Mouse (Mus musculus) kidney, postnatal 0 days (tissue): Measurements from ENCODE around the gene Rbms1. TPM values are rescaled to one million over a fixed set of nuclear protein-coding genes. Genes with fewer than 3 reads are reported as not detected.

ENCODE experiments used
- ATAC-seq: fragments of 200-750 bp; cut with Nextera tagmentation; replicated peaks from 2 replicates; pipeline ENCODE4 v1.8.0; 2017; ENCODE audit warnings: low read depth, moderate number of reproducible peaks, moderate TSS enrichment, moderate library complexity; ENCODE audit not compliant: low FRiP score
- DNase-seq: peaks from one replicate; pipeline ENCODE4 v3.0.0-alpha.2; 2016; ENCODE audit warnings: low spot score
- H3K27ac ChIP-seq: fragments of 300-500 bp; sonication (generic); 2 replicates; pipeline ENCODE4 v1.5.1; 2014; ENCODE audit warnings: mild to moderate bottlenecking
- H3K27me3 ChIP-seq: fragments of 300-500 bp; sonication (generic); 2 replicates; pipeline ENCODE4 v1.6.1; 2014; ENCODE audit warnings: low read length, mixed read lengths; ENCODE audit not compliant: insufficient read depth
- H3K36me3 ChIP-seq: fragments of 300-500 bp; sonication (generic); 2 replicates; pipeline ENCODE4 v1.6.1; 2014; ENCODE audit warnings: low read length, mixed read lengths; ENCODE audit not compliant: insufficient read depth
- H3K4me1 ChIP-seq: fragments of 300-500 bp; sonication (generic); replicated peaks from 2 replicates; pipeline ENCODE4 v1.6.1; 2014; ENCODE audit warnings: antibody characterized with exemption, low read length, mixed read lengths; ENCODE audit not compliant: insufficient read depth
- H3K4me2 ChIP-seq: fragments of 300-500 bp; sonication (generic); 2 replicates; pipeline ENCODE4 v1.6.1; 2014; ENCODE audit warnings: mild to moderate bottlenecking, low read length, moderate library complexity, mixed read lengths
- H3K4me3 ChIP-seq: fragments of 300-500 bp; sonication (generic); replicated peaks from 2 replicates; pipeline ENCODE4 v1.5.1; 2014; ENCODE audit warnings: low read depth, low read length
- H3K9ac ChIP-seq: fragments of 300-500 bp; sonication (generic); 2 replicates; pipeline ENCODE4 v1.6.1; 2014; ENCODE audit warnings: low read depth, low read length
- H3K9me3 ChIP-seq: fragments of 300-500 bp; sonication (generic); replicated peaks from 2 replicates; pipeline ENCODE4 v1.6.1; 2016; ENCODE audit warnings: low read length, inconsistent platforms, mixed read lengths
- CTCF ChIP-seq: IDR thresholded peaks from 2 replicates; pipeline ENCODE4 v1.5.1; 2016; ENCODE audit warnings: antibody characterized with exemption, low read depth, mild to moderate bottlenecking, moderate library complexity
- WGBS: fragments of 180-500 bp; shearing (Covaris S2); extraction: QIAGEN DNeasy Blood & Tissue Kit; methylation state at CpG from one replicate; pipeline ENCODE4 v1.1.7; 2014; 5-methylcytosine and 5-hydroxymethylcytosine counted together
- polyA plus RNA-seq: library from polyadenylated mRNA; unstranded; fragments of >200 nt; fragmentation: Nextera tagmentation; extraction: Ambion mirVana; gene quantifications from 2 replicates; pipeline ENCODE4 v1.2.1, GENCODE M21; 2015

Gene Rbms1
- 90.4 and 92.5 TPM in 2 replicates for polyA plus RNA-seq

DNA sequence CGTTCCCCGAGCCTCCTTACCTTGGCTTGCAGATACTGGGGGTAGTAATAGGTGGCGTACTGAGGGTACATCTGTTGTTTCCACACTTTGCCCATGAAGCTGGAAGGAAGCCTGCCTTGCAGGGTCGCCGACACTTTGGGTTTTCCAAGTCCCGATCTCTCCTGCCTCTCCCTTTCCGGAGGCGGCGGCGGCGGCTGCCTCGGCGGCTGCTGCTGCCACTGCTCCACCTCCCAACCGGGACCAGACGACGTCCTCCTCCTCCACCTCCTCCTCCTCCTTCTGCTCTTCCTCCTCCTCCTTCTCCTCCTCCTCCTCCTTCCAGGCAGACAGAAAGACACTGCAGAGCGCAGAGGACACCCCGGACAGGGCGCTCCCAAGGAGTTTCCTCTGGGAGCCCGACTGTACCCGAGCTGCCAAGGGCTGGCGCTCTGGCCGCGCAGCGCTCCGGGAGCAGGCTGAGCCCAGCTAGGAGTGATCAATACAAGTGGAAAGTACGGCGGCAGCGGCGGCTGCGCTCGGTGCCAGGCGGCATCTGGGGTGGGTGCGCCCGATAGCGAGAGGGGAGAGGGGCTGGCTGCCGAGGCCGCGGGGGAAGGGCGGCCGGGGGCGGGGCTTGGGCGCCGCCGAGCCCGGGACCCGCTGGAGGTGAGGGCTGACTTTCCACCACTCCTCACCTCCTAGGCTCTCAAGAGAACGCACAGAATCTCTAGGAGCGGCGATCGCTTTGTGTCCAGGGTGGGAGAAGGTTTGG is at the start of gene Rbms1:
Gene Rbms1 (minus strand): TSS at position 522 of the 751 bp plus-strand sequence.
- peak within 1 kb of the TSS; percentile 89 for H3K9ac ChIP-seq
- peak; percentile 81 for DNase-seq
- TF ChIP-seq CTCF = no peak
- peak within 1 kb of the TSS; percentile 98 for H3K27ac ChIP-seq
- WGBS = under 1% methylated on average over 49 of the region's 51 CpGs
- no peaks in the 10 kb centered on the region for H3K9me3 ChIP-seq
- peaks cover 10% of the 10 kb centered on the region; the same call in 1 of the 2 replicates for H3K4me1 ChIP-seq
- no peaks in the 10 kb centered on the region for H3K27me3 ChIP-seq
- H3K4me2 ChIP-seq = peak within 1 kb of the TSS; percentile 66
- H3K36me3 ChIP-seq = no peaks in the 10 kb centered on the region
- peak within 1 kb of the TSS; percentile 84 for H3K4me3 ChIP-seq
- ATAC-seq = peak; percentile 72

DNA sequence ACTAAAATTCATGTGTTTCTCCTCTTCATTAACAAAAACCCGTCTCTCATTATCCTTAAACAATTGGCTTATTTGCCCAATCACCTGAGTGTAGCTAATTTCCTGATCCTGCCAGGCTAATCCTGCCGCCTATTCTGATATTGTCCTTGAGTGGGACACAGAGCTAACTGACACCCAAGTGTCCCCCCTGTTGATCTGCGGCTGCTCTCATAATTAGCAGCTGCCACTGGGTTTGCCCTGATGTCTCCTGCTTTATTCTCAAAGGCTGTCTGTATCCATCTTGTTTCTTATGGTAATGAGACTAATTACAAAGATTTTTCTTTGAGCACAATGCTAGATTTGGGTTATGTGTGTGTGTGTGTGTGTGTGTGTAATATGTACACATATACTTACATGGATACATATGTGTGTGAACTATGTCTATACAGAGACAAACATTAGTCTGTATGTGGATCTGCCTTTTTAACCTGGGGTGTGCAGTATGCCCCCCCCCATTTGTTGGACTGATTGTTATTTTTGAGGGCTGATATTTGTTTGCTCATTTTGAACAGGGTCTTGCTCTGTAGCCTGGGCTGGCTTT is 49.3 kb upstream of the Rbms1 start:
- H3K27ac ChIP-seq = no peak overlapping the region
- no peaks in the 10 kb centered on the region for H3K27me3 ChIP-seq
- H3K4me3 ChIP-seq = no peak overlapping the region
- ATAC-seq (no peak), DNase-seq (no peak)
- H3K9me3 ChIP-seq = no peaks in the 10 kb centered on the region
- no peak overlapping the region for H3K4me2 ChIP-seq
- no peaks in the 10 kb centered on the region for H3K36me3 ChIP-seq
- no peak overlapping the region for H3K9ac ChIP-seq
- no peaks in the 10 kb centered on the region for H3K4me1 ChIP-seq
- 84% methylated on average over 3 of the region's 3 CpGs for WGBS
- TF ChIP-seq CTCF = no peak

DNA sequence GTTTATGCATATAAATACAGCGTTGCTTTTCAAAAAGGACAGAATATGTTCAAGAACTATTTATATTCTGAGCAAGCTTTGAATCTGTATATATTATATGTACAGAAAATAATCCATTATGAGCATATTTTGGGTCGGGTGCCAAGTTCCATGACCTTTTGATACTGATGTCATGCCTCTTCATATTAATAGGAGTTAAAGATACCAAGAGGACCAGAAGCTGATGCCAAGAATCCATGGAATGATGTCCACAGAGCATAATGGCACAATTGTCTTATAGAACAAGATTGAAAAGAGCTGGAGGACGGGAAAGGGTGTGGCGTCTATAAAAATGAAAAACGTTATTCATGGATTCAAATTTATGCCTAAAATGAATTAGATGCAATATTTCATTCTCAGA is 23.3 kb upstream of the Rbms1 start:
- WGBS = 72% methylated on average over 5 of the region's 5 CpGs
- no peak for DNase-seq
- no peak overlapping the region for H3K27ac ChIP-seq
- no peaks in the 10 kb centered on the region for H3K4me1 ChIP-seq
- no peak for ATAC-seq
- no peak overlapping the region for H3K4me3 ChIP-seq
- no peak overlapping the region for H3K4me2 ChIP-seq
- no peak overlapping the region for H3K9ac ChIP-seq
- TF ChIP-seq CTCF = no peak
- H3K36me3 ChIP-seq = no peaks in the 10 kb centered on the region
- no peaks in the 10 kb centered on the region for H3K9me3 ChIP-seq
- H3K27me3 ChIP-seq = no peaks in the 10 kb centered on the region

DNA sequence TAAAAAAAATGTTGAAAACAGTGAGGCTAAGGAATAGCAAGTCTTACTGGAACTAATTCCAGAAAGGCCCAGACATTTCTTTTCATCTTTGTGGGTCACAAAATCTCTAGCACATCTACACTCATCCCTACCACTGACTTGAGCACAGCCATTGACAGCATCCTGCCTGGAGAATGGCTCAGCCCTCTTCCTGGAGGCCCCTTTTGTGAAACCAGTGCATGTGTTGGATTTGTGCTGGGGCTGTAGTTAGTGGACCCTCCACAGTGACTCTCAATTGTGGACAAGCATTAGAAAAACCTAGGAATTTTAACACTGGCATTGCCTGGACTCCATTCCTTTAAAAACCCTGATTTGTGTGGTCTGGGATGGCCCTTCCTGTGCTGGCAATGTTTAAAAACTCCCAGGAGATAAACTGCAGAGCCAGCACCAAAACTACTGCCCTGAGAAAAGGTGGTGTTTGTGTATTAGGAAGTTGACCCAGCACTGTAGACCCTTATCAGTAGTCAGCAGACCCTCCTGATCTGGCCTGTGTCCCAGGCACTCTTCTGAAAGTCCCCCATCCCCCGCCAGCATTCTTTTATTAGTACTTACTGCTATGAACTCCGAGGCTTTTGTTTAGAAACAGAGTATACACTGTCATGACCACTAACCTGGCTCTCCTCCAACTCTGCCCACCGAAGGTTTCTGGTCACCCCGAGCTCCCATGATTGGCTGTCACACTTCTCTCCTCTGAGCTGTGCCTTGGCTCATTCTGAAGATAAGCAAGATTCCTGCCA is 15.7 kb upstream of the Rbms1 start:
- H3K9ac ChIP-seq = no peak overlapping the region
- H3K4me1 ChIP-seq = no peaks in the 10 kb centered on the region
- H3K27ac ChIP-seq = no peak overlapping the region
- H3K4me2 ChIP-seq = no peak overlapping the region
- DNase-seq (peak; percentile 63), ATAC-seq (no peak)
- H3K4me3 ChIP-seq = no peak overlapping the region
- TF ChIP-seq CTCF = no peak
- no peaks in the 10 kb centered on the region for H3K27me3 ChIP-seq
- no peaks in the 10 kb centered on the region for H3K9me3 ChIP-seq
- H3K36me3 ChIP-seq = no peaks in the 10 kb centered on the region
- WGBS = 47% methylated on average over 4 of the region's 4 CpGs

DNA sequence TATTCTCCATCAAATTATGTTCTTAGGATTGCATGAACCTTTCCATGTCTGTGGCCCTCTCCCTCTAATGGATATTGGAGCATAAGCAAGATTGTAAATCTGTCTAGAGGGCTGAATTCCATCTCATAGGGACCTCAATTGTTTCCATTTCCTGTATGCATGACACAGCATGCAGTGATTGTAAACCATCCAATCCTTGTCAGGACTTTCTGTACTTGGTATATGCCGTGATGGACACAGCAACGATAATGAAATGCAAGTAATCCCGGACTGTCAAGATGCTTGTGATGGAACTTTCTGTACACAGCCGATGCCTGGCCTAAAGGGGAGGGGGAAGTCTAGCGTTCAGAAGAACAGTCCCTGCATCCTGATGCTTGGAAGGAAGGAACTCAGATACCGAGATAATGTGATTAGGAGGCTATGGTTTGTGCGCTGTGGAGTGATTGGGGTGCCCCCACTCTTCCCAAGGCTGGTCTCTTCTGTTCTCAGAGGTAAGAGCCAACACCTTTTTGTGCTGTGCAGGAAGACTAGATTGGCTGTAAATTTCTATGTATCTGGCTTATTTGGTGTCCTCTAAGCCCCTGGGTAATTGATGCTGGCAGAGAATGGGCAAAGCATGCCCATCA is 9.3 kb upstream of the Rbms1 start:
- TF ChIP-seq CTCF = no peak
- DNase-seq = no peak
- ATAC-seq = no peak
- Histone ChIP-seq H3K27me3 (no peaks in the 10 kb centered on the region), H3K36me3 (no peaks in the 10 kb centered on the region), H3K4me1 (no peaks in the 10 kb centered on the region), H3K9me3 (no peaks in the 10 kb centered on the region), H3K27ac (no peak overlapping the region), H3K4me3 (no peak overlapping the region), H3K9ac (no peak overlapping the region), H3K4me2 (no peak overlapping the region)
- WGBS = 65% methylated on average over 7 of the region's 7 CpGs

DNA sequence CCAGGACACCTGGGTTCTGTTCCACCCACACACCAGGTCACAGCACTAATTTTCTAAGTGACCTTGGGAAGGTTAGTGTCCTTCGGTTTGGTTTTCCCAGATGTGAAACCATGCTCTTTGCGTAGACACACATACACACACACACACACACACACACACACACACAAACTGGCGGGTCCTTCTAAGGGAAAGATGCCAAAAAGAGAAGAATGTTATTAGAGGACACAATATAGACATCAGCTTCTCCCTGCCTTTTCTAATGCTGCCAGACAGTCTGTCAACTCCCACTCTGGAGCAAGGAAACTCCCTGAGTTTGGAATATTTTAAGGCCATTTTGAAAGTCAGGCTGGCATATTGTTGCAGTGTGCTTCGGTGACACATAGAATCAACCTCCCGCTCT is 624 bp upstream of the Rbms1 start:
- no peaks in the 10 kb centered on the region for H3K36me3 ChIP-seq
- DNase-seq (peak; percentile 61), ATAC-seq (no peak)
- no peaks in the 10 kb centered on the region for H3K27me3 ChIP-seq
- peak overlapping the region; percentile 98 for H3K27ac ChIP-seq
- H3K4me2 ChIP-seq = peak overlapping the region; percentile 66
- H3K9me3 ChIP-seq = no peaks in the 10 kb centered on the region
- TF ChIP-seq CTCF = no peak
- H3K9ac ChIP-seq = peak overlapping the region; percentile 89
- H3K4me3 ChIP-seq = peak overlapping the region; percentile 84
- H3K4me1 ChIP-seq = peaks cover 10% of the 10 kb centered on the region; the same call in 1 of the 2 replicates
- 8% methylated on average over 5 of the region's 5 CpGs for WGBS
